Mouse (Mus musculus) mesoderm, embryonic 11.5 days (tissue): Measurements from ENCODE around the gene Olfr1221.
"Not testable (repeated sequence)": the region's sequence is repeated elsewhere in the genome, so short reads cannot be mapped to it uniquely, and the experiment has no call there.

Experiments
- DNase-seq: peaks from one replicate; pipeline ENCODE4 v3.0.0-alpha.2; 2012; ENCODE audit warnings: low read depth, low spot score

Gene Olfr1221

GRCm38 (mm10) chr2:89117183-89117582, at the start of gene Olfr1221:
Olfr1221 (minus strand) TSS chr2:89117283.
- DNase-seq, result no peak

DNA sequence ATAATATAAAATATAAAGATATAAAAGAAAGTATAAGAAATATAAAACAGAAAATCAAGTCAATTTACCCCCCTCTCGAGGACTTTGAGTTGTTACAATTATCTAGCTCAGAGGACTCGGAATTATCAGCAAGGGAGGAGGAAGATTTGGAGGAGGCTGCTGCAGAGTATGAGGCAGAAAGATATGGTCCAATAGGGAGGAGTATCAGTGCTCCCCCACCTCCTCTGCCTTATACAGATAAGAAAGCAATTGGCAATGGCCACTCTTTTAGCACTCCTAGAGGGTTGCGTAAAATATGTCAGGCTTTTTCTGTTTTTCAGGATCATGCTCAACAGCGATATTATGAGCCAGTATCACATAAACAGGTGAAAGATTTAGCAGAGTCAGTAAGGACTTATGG, 47.6 kb upstream of the Olfr1221 start:
- DNase-seq, result not testable (repeated sequence)

DNA sequence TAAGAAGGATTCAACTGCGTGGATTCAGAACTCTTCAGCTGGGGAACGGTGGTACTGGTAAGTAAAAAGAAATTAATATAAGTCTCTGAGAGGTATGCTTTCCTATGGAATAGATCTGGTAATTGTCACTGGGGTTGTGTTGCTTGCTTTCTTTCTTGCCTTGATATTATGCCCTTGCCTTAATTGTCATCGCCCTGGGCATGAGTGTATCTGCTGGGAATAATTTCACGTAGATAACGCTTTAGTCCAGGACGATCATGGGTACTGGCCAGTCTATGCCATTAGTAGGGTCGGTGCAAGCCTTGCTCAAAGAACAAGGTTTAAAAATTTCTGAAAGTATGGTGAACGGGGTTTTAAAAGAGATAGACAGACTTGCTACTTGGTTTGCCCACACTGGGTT, 46.9 kb upstream of the Olfr1221 start, which contains the start of gene Olfr1224-ps1:
Olfr1224-ps1 (minus strand) TSS at position 101 of the 400 bp plus-strand sequence.
- DNase-seq, result not testable (repeated sequence)

DNA sequence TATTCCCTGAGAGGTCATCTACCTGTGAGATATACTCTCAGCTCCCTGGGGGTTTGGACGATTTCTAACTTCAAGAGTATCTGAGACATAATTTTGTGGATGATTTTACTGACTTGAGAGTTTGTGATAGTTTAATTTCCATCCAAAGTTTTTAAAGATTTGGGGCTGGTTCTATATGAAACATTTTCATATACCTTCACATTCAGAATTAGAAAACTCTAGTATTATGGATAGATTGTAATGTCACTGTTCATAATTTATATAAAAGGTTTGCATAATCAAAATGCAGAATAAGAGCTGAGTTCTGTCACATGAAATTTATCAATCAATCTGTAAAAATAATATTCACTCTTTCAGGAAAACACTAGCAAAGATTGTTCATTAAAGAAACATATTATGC, 34.4 kb upstream of the Olfr1221 start, which contains the start of gene Olfr1223:
Olfr1223 (minus strand) TSS at position 101 of the 400 bp plus-strand sequence.
- DNase-seq, result no peak

- DNase-seq, result no peak
Measured at GRCm38 (mm10) chr2:89132954-89133353, 15.9 kb upstream of the Olfr1221 start, which contains the start of gene Olfr1222. Olfr1222 (minus strand) TSS chr2:89133054.

- DNase-seq, result no peak
Measured at GRCm38 (mm10) chr2:89106735-89107134, 10.3 kb downstream of the Olfr1221 start, which contains the start of gene Olfr1220. Olfr1220 (minus strand) TSS chr2:89106835.

DNA sequence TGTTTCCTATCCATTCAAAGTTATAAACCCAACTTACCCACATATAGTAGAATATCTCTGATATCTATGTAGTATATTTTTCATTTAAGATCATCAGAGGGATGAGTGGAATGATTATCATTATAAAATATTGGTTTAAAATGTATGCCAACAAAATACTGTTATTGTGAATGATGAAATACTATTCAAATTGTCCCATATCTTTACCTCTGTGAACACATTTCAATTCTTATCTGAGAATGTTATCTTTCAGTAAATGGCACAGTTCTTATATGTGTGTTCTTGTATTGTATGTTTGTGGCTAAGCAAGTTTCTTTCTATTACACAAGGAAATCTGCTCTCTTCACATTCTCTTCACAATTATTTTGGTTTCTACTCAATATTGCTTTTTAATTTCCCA, 11.4 kb downstream of the Olfr1221 start:
- no peak for DNase-seq

GRCm38 (mm10) chr2:89093848-89094247, 23.2 kb downstream of the Olfr1221 start:
- DNase-seq, result no peak

DNA sequence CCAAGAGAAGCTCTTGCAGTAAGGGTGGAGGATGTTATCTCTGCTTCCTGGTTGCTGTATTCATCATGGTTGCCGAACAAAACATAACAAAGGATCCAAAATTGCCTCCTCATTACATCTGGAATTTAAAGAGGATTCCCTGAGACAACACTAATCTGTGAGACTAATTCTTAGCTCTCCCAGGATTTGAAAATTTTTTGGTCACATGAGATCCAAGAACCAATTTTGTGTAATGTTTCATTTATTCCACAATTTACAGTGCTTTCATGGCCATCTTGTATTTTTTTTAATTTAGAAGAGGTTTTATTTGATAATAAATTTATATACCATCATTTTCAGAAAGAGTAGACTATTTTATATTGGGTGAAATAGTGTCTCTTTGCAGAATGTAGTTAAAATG, 33.7 kb downstream of the Olfr1221 start, which contains the start of gene Olfr1219:
Olfr1219 (minus strand) TSS at position 101 of the 400 bp plus-strand sequence.
- DNase-seq, result no peak

DNA sequence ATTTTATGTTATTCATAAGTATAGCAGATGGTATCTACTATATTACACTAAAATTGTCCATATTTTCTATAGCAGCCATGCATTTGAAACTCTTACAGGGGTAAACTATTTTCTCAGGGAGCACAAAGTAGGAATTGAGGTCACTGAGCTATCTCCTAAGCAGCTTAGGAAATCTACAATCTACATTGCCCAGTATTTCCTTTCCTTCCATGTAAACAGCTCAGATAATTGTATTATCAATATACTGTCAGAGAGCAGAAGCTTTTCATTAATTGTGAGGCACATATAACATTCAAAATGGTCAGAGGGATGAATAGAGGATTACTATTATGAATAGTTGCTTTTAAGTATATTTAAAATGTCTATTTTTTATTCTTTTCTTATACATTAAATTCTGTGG, 35.6 kb downstream of the Olfr1221 start:
- DNase-seq, result no peak

- DNase-seq, result no peak
Measured at GRCm38 (mm10) chr2:89061087-89061486, 56.0 kb downstream of the Olfr1221 start, which contains the start of gene Olfr1218. Olfr1218 (minus strand) TSS chr2:89061187.
